Mouse (Mus musculus): Measurements from ENCODE around the gene Trim17. TPM values are rescaled to one million over a fixed set of nuclear protein-coding genes. Genes with fewer than 3 reads are reported as not detected.

The Trim17 gene
- polyA plus RNA-seq, 1 experiment from 2014 or later = 0.47 TPM

- peak overlapping the region; percentile 95 for H3K4me2 ChIP-seq (ENCODE audit: low read length)
- peak overlapping the region; percentile 83 for H3K9ac ChIP-seq (ENCODE audit: low read length)
- ATAC-seq (ENCODE audit: insufficient number of reproducible peaks, insufficient read depth, low FRiP score, low read depth) = no peak
- peaks cover 9 to 38% of the 10 kb centered on the region in 2 experiments for H3K4me1 ChIP-seq (ENCODE audit: control insufficient read depth in 2 of 2, insufficient read depth in 2 of 2, low read length in 2 of 2)
- WGBS = 43% methylated on average over 8 of the region's 8 CpGs
- peak overlapping the region in 1 of 2 experiments; percentile 96; a peak in 2 of 4 replicates for H3K27ac ChIP-seq (replicated peaks in 1 of 2; ENCODE audit: control insufficient read depth in 1 of 2, insufficient read depth in 1 of 2, low read depth in 2 of 2, low read length in 2 of 2)
- H3K4me3 ChIP-seq (ENCODE audit: control insufficient read depth in 1 of 2, insufficient read depth in 1 of 2, low read depth in 1 of 2, low read length in 2 of 2) = peak overlapping the region; percentile 57 to 63; a peak in 3 of 4 replicates
- 0 out of 2 replicates have a peak, but pooled peaks cover 6% of the 10 kb centered on the region for H3K27me3 ChIP-seq (ENCODE audit: control insufficient read depth, insufficient read depth, low read length)
- no peaks in the 10 kb centered on the region for H3K9me3 ChIP-seq (ENCODE audit: control insufficient read depth, low read length)
- H3K36me3 ChIP-seq (ENCODE audit: control insufficient read depth, insufficient read depth, low read length) = peaks cover 22% of the 10 kb centered on the region
Measured at GRCm38 (mm10) chr11:58955868-58956257, 1.4 kb downstream of the Trim17 start.

- 84% methylated on average over 5 of the region's 5 CpGs for WGBS
- peak overlapping the region; percentile 17; the same call in 1 of the 2 replicates for H3K9ac ChIP-seq (ENCODE audit: low read length)
- H3K4me3 ChIP-seq (ENCODE audit: control insufficient read depth in 1 of 2, insufficient read depth in 1 of 2, low read depth in 1 of 2, low read length in 2 of 2) = peak overlapping the region in 1 of 2 experiments; percentile 57; a peak in 2 of 4 replicates
- H3K27ac ChIP-seq (replicated peaks in 1 of 2; ENCODE audit: control insufficient read depth in 1 of 2, insufficient read depth in 1 of 2, low read depth in 2 of 2, low read length in 2 of 2) = no peak overlapping the region
- peak overlapping the region; percentile 95 for H3K4me2 ChIP-seq (ENCODE audit: low read length)
- H3K4me1 ChIP-seq (ENCODE audit: control insufficient read depth in 2 of 2, insufficient read depth in 2 of 2, low read length in 2 of 2) = peaks cover 9 to 38% of the 10 kb centered on the region in 2 experiments
- ATAC-seq (ENCODE audit: insufficient number of reproducible peaks, insufficient read depth, low FRiP score, low read depth) = no peak
- peaks cover 16% of the 10 kb centered on the region for H3K27me3 ChIP-seq (ENCODE audit: control insufficient read depth, insufficient read depth, low read length)
- H3K36me3 ChIP-seq (ENCODE audit: control insufficient read depth, insufficient read depth, low read length) = peaks cover 22% of the 10 kb centered on the region
- no peaks in the 10 kb centered on the region for H3K9me3 ChIP-seq (ENCODE audit: control insufficient read depth, low read length)
Measured at GRCm38 (mm10) chr11:58957226-58957914, 2.9 kb downstream of the Trim17 start.

GRCm38 (mm10) chr11:58958536-58958935 lies 4.1 kb downstream of the Trim17 start:
- Histone ChIP-seq H3K9me3 (ENCODE audit: control insufficient read depth, low read length) (no peaks in the 10 kb centered on the region), H3K4me1 (ENCODE audit: control insufficient read depth in 2 of 2, insufficient read depth in 2 of 2, low read length in 2 of 2) (peaks cover 8 to 31% of the 10 kb centered on the region in 2 experiments), H3K4me2 (ENCODE audit: low read length) (no peak overlapping the region), H3K27me3 (ENCODE audit: control insufficient read depth, insufficient read depth, low read length) (peaks cover 24% of the 10 kb centered on the region), H3K9ac (ENCODE audit: low read length) (no peak overlapping the region), H3K27ac (replicated peaks in 1 of 2; ENCODE audit: control insufficient read depth in 1 of 2, insufficient read depth in 1 of 2, low read depth in 2 of 2, low read length in 2 of 2) (no peak overlapping the region), H3K36me3 (ENCODE audit: control insufficient read depth, insufficient read depth, low read length) (peaks cover 22% of the 10 kb centered on the region), H3K4me3 (ENCODE audit: control insufficient read depth in 1 of 2, insufficient read depth in 1 of 2, low read depth in 1 of 2, low read length in 2 of 2) (no peak overlapping the region)
- 88% methylated on average over 6 of the region's 6 CpGs for WGBS
- no peak for ATAC-seq (ENCODE audit: insufficient number of reproducible peaks, insufficient read depth, low FRiP score, low read depth)

GRCm38 (mm10) chr11:58959186-58959825 lies 4.8 kb downstream of the Trim17 start:
- H3K36me3 ChIP-seq (ENCODE audit: control insufficient read depth, insufficient read depth, low read length) = peaks cover 22% of the 10 kb centered on the region
- peaks cover 7 to 27% of the 10 kb centered on the region in 2 experiments for H3K4me1 ChIP-seq (ENCODE audit: control insufficient read depth in 2 of 2, insufficient read depth in 2 of 2, low read length in 2 of 2)
- no peaks in the 10 kb centered on the region for H3K9me3 ChIP-seq (ENCODE audit: control insufficient read depth, low read length)
- ATAC-seq (ENCODE audit: insufficient number of reproducible peaks, insufficient read depth, low FRiP score, low read depth) = no peak
- 32% methylated on average over 15 of the region's 15 CpGs for WGBS
- peaks cover 28% of the 10 kb centered on the region for H3K27me3 ChIP-seq (ENCODE audit: control insufficient read depth, insufficient read depth, low read length)
- H3K4me3 ChIP-seq (ENCODE audit: control insufficient read depth in 1 of 2, insufficient read depth in 1 of 2, low read depth in 1 of 2, low read length in 2 of 2) = peak overlapping the region in 1 of 2 experiments; percentile 54; a peak in 2 of 4 replicates
- H3K4me2 ChIP-seq (ENCODE audit: low read length) = peak overlapping the region; percentile 91
- 0 out of 4 replicates have a peak overlapping the region, but pooled peaks of 1 of the 2 experiments have one; percentile 42 for H3K27ac ChIP-seq (replicated peaks in 1 of 2; ENCODE audit: control insufficient read depth in 1 of 2, insufficient read depth in 1 of 2, low read depth in 2 of 2, low read length in 2 of 2)
- H3K9ac ChIP-seq (ENCODE audit: low read length) = peak overlapping the region; percentile 67

- H3K36me3 ChIP-seq (ENCODE audit: control insufficient read depth, insufficient read depth, low read length) = peaks cover 22% of the 10 kb centered on the region
- H3K4me3 ChIP-seq (ENCODE audit: control insufficient read depth in 1 of 2, insufficient read depth in 1 of 2, low read depth in 1 of 2, low read length in 2 of 2) = peak overlapping the region; percentile 54 to 85
- H3K9me3 ChIP-seq (ENCODE audit: control insufficient read depth, low read length) = no peaks in the 10 kb centered on the region
- peak; percentile 72 for ATAC-seq (ENCODE audit: insufficient number of reproducible peaks, insufficient read depth, low FRiP score, low read depth)
- peaks cover 28% of the 10 kb centered on the region for H3K27me3 ChIP-seq (ENCODE audit: control insufficient read depth, insufficient read depth, low read length)
- 2% methylated on average over 40 of the region's 40 CpGs for WGBS
- H3K27ac ChIP-seq (replicated peaks in 1 of 2; ENCODE audit: control insufficient read depth in 1 of 2, insufficient read depth in 1 of 2, low read depth in 2 of 2, low read length in 2 of 2) = peak overlapping the region; percentile 42 to 54; a peak in 3 of 4 replicates
- H3K4me1 ChIP-seq (ENCODE audit: control insufficient read depth in 2 of 2, insufficient read depth in 2 of 2, low read length in 2 of 2) = peaks cover 8 to 31% of the 10 kb centered on the region in 2 experiments
- H3K4me2 ChIP-seq (ENCODE audit: low read length) = peak overlapping the region; percentile 91
- H3K9ac ChIP-seq (ENCODE audit: low read length) = peak overlapping the region; percentile 67
Measured at GRCm38 (mm10) chr11:58959921-58960465, 5.5 kb downstream of the Trim17 start.

GRCm38 (mm10) chr11:58961364-58962177 lies 7.1 kb downstream of the Trim17 start:
- Histone ChIP-seq H3K27me3 (ENCODE audit: control insufficient read depth, insufficient read depth, low read length) (peaks cover 28% of the 10 kb centered on the region), H3K4me1 (ENCODE audit: control insufficient read depth in 2 of 2, insufficient read depth in 2 of 2, low read length in 2 of 2) (peaks cover 13 to 34% of the 10 kb centered on the region in 2 experiments), H3K9ac (ENCODE audit: low read length) (no peak overlapping the region), H3K4me2 (ENCODE audit: low read length) (0 out of 2 replicates have a peak overlapping the region, but pooled peaks have one; percentile 6), H3K27ac (replicated peaks in 1 of 2; ENCODE audit: control insufficient read depth in 1 of 2, insufficient read depth in 1 of 2, low read depth in 2 of 2, low read length in 2 of 2) (no peak overlapping the region), H3K4me3 (ENCODE audit: control insufficient read depth in 1 of 2, insufficient read depth in 1 of 2, low read depth in 1 of 2, low read length in 2 of 2) (no peak overlapping the region), H3K36me3 (ENCODE audit: control insufficient read depth, insufficient read depth, low read length) (peaks cover 20% of the 10 kb centered on the region), H3K9me3 (ENCODE audit: control insufficient read depth, low read length) (no peaks in the 10 kb centered on the region)
- WGBS = 53% methylated on average over 50 of the region's 50 CpGs
- no peak for ATAC-seq (ENCODE audit: insufficient number of reproducible peaks, insufficient read depth, low FRiP score, low read depth)

- no peaks in the 10 kb centered on the region for H3K9me3 ChIP-seq (ENCODE audit: control insufficient read depth, low read length)
- H3K9ac ChIP-seq (ENCODE audit: low read length) = no peak overlapping the region
- H3K27me3 ChIP-seq (ENCODE audit: control insufficient read depth, insufficient read depth, low read length) = peaks cover 28% of the 10 kb centered on the region
- ATAC-seq (ENCODE audit: insufficient number of reproducible peaks, insufficient read depth, low FRiP score, low read depth) = no peak
- peaks cover 9 to 23% of the 10 kb centered on the region in 2 experiments for H3K4me1 ChIP-seq (ENCODE audit: control insufficient read depth in 2 of 2, insufficient read depth in 2 of 2, low read length in 2 of 2)
- no peak overlapping the region for H3K4me2 ChIP-seq (ENCODE audit: low read length)
- no peak overlapping the region for H3K4me3 ChIP-seq (ENCODE audit: control insufficient read depth in 1 of 2, insufficient read depth in 1 of 2, low read depth in 1 of 2, low read length in 2 of 2)
- 32% methylated on average over 17 of the region's 17 CpGs for WGBS
- no peak overlapping the region for H3K27ac ChIP-seq (replicated peaks in 1 of 2; ENCODE audit: control insufficient read depth in 1 of 2, insufficient read depth in 1 of 2, low read depth in 2 of 2, low read length in 2 of 2)
- H3K36me3 ChIP-seq (ENCODE audit: control insufficient read depth, insufficient read depth, low read length) = peaks cover 6% of the 10 kb centered on the region; the same call in 1 of the 2 replicates
Measured at GRCm38 (mm10) chr11:58963543-58963942, 9.1 kb downstream of the Trim17 start.

Data from heart, embryonic 14.5 days (tissue).